Mouse (Mus musculus): ENCODE results near the gene Nrcam. TPM values are rescaled to one million over a fixed set of nuclear protein-coding genes. Genes with fewer than 3 reads are reported as not detected.

Nrcam gene
- total and polyA plus RNA-seq, 3 experiments, result 0.05 to 0.33 (median 0.13) TPM

GRCm38 (mm10) chr12:44422867-44423255 lies 94.2 kb downstream of the Nrcam start:
- no peaks in the 10 kb centered on the region for H3K9me3 ChIP-seq (replicated peaks; ENCODE audit: low read length)
- H3K9ac ChIP-seq (ENCODE audit: insufficient read depth, low read depth), result no peak overlapping the region
- in situ Hi-C loops (cut with MboI; ENCODE audit: low pct_ligation_motif_present, low pct_unique_long_range_greater_than_20kb, low sequenced_read_pairs) (no loop called here), dilution Hi-C loops (cut with MboI; ENCODE audit: extremely low pct_ligation_motif_present, extremely low pct_unique_long_range_greater_than_20kb, low sequenced_read_pairs) (no loop called here)
- H3K36me3 ChIP-seq (replicated peaks in 1 of 2; ENCODE audit: control insufficient read depth in 1 of 2, insufficient read depth in 1 of 2, low read length in 1 of 2), result no peaks in the 10 kb centered on the region
- no peak overlapping the region for H3K27ac ChIP-seq (ENCODE audit: insufficient read depth, low read depth)
- no peak overlapping the region for H3K4me3 ChIP-seq (replicated peaks in 1 of 3; ENCODE audit: low read depth in 2 of 3, low read length in 2 of 3, poor library complexity in 1 of 3)
- H3K4me1 ChIP-seq (ENCODE audit: control insufficient read depth in 1 of 2, insufficient read depth in 2 of 2), result no peaks in the 10 kb centered on the region
- DNase-seq (ENCODE audit: extremely low read depth), result no peak
- no peak for TF ChIP-seq MAZ (IDR thresholded peaks at IDR 0.05; ENCODE audit: low read depth, low read length)
- TF ChIP-seq IRF4 (IDR thresholded peaks at IDR 0.05; ENCODE audit: low read depth, low read length), result no peak
- TF ChIP-seq NRF1 (IDR thresholded peaks at IDR 0.05; ENCODE audit: low read depth, low read length), result no peak
- TF ChIP-seq POLR2AphosphoS2 (IDR thresholded peaks at IDR 0.05; ENCODE audit: low read depth, low read length), result no peak
- TF ChIP-seq CHD2 (IDR thresholded peaks at IDR 0.05; ENCODE audit: low read length), result no peak
- no peak for TF ChIP-seq TCF12 (IDR thresholded peaks at IDR 0.05; ENCODE audit: low read depth, low read length)
- TF ChIP-seq ZC3H11A (IDR thresholded peaks at IDR 0.05; ENCODE audit: low read depth, low read length), result no peak
- TF ChIP-seq ELF1 (IDR thresholded peaks at IDR 0.05; ENCODE audit: low read depth, low read length), result no peak
- no peak for TF ChIP-seq SMC3 (IDR thresholded peaks at IDR 0.05; ENCODE audit: low read depth, low read length)
- TF ChIP-seq ZMIZ1 (IDR thresholded peaks at IDR 0.05; ENCODE audit: low read depth, low read length), result no peak
- TF ChIP-seq PAX5 (IDR thresholded peaks at IDR 0.05; ENCODE audit: low read length), result no peak
- no peak for TF ChIP-seq MYC (IDR thresholded peaks at IDR 0.05; ENCODE audit: low read depth, low read length)
- TF ChIP-seq ETS1 (conservative IDR thresholded peaks at IDR 0.05; ENCODE audit: low read depth, low read length), result no peak
- H3K27me3 ChIP-seq (replicated peaks), result no peaks in the 10 kb centered on the region
- no peaks in the 10 kb centered on the region for H3K79me2 ChIP-seq (replicated peaks; ENCODE audit: control insufficient read depth, extremely low read depth, insufficient read depth, poor library complexity, severe bottlenecking)
- H3K4me2 ChIP-seq (ENCODE audit: insufficient read depth, low read depth, poor library complexity, severe bottlenecking), result no peak overlapping the region

GRCm38 (mm10) chr12:44424011-44424410 lies 95.3 kb downstream of the Nrcam start:
- no peak overlapping the region for H3K27ac ChIP-seq (ENCODE audit: insufficient read depth, low read depth)
- no peaks in the 10 kb centered on the region for H3K79me2 ChIP-seq (replicated peaks; ENCODE audit: control insufficient read depth, extremely low read depth, insufficient read depth, poor library complexity, severe bottlenecking)
- no peak overlapping the region for H3K4me2 ChIP-seq (ENCODE audit: insufficient read depth, low read depth, poor library complexity, severe bottlenecking)
- TF ChIP-seq CHD2 (IDR thresholded peaks at IDR 0.05; ENCODE audit: low read length), result no peak
- no peak for TF ChIP-seq POLR2A (IDR thresholded peaks at IDR 0.05; ENCODE audit: low read depth, low read length)
- TF ChIP-seq CHD1 (IDR thresholded peaks at IDR 0.05; ENCODE audit: low read depth, low read length), result no peak
- TF ChIP-seq ELF1 (IDR thresholded peaks at IDR 0.05; ENCODE audit: low read depth, low read length), result no peak
- no peak for TF ChIP-seq E2F4 (IDR thresholded peaks at IDR 0.05; ENCODE audit: insufficient replicate concordance, low read depth, low read length)
- no peak for TF ChIP-seq UBTF (IDR thresholded peaks at IDR 0.05; ENCODE audit: low read depth, low read length)
- TF ChIP-seq RCOR1 (conservative IDR thresholded peaks at IDR 0.05; ENCODE audit: low read depth, low read length), result no peak
- H3K27me3 ChIP-seq (replicated peaks), result no peaks in the 10 kb centered on the region
- H3K9me3 ChIP-seq (replicated peaks; ENCODE audit: low read length), result no peaks in the 10 kb centered on the region
- H3K9ac ChIP-seq (ENCODE audit: insufficient read depth, low read depth), result no peak overlapping the region
- no peaks in the 10 kb centered on the region for H3K36me3 ChIP-seq (replicated peaks in 1 of 2; ENCODE audit: control insufficient read depth in 1 of 2, insufficient read depth in 1 of 2, low read length in 1 of 2)
- no peak overlapping the region for H3K4me3 ChIP-seq (replicated peaks in 1 of 3; ENCODE audit: low read depth in 2 of 3, low read length in 2 of 3, poor library complexity in 1 of 3)
- dilution Hi-C loops (cut with MboI; ENCODE audit: extremely low pct_ligation_motif_present, extremely low pct_unique_long_range_greater_than_20kb, low sequenced_read_pairs), result no loop called here
- no peak for DNase-seq (ENCODE audit: extremely low read depth)
- H3K4me1 ChIP-seq (ENCODE audit: control insufficient read depth in 1 of 2, insufficient read depth in 2 of 2), result no peaks in the 10 kb centered on the region
- in situ Hi-C loops (cut with MboI; ENCODE audit: low pct_ligation_motif_present, low pct_unique_long_range_greater_than_20kb, low sequenced_read_pairs), result no loop called here
